Mouse (Mus musculus): ENCODE measurements around the gene Plppr2.

GRCm38 (mm10) chr9:21951977-21952376 lies 15.1 kb downstream of the Plppr2 start:
- TF ChIP-seq POLR2A (IDR thresholded peaks at IDR 0.05; ENCODE audit: borderline replicate concordance, extremely low read depth, insufficient read depth, insufficient read length, poor library complexity, severe bottlenecking) (no peak), CTCF (IDR thresholded peaks at IDR 0.05; ENCODE audit: borderline replicate concordance, extremely low read depth, insufficient read depth, insufficient read length) (peak; percentile 27; the same call in 1 of the 2 replicates)

Measured in brain, embryonic 14.5 days (tissue).